Mouse (Mus musculus): Measurements from ENCODE around the gene Vars. TPM values are rescaled to one million over a fixed set of nuclear protein-coding genes. Genes with fewer than 3 reads are reported as not detected.
"Not testable (repeated sequence)": the region's sequence is repeated elsewhere in the genome, so short reads cannot be mapped to it uniquely, and the experiment has no call there.

Vars gene
- polyA plus RNA-seq, 1 experiment from 2014 or later = 35.5 TPM

DNA sequence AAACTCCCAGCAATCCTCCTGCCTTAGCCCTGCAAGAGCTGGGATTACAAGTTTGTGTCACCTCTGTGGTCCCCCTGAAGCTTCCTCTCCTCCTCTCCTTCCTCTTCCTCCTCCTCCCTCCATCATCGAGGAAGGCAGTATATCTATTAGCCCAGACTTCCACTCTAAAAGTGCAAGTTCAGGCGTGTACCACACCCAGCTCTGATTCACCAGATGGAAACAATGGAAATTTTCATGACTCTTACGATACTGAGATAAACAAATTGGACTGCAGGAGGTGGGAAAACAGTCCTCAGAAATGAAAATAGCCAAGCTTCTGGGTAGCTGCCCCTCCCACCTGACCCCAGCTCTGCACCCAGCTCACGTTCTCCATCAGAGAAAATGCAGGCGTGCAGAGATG is 35.2 kb upstream of the Vars start:
- 0 out of 2 replicates have a peak, but pooled peaks have one; percentile 28 for ATAC-seq (ENCODE audit: low FRiP score, low TSS enrichment)
- TF ChIP-seq EP300 (optimal IDR thresholded peaks at IDR 0.05) (no peak), CTCF (IDR thresholded peaks at IDR 0.05; ENCODE audit: low read depth) (no peak)
- Histone ChIP-seq H3K36me3 (ENCODE audit: control insufficient read depth, insufficient read depth, low read length) (no peaks in the 10 kb centered on the region), H3K4me3 (ENCODE audit: low read depth, low read length) (no peak overlapping the region), H3K9me3 (ENCODE audit: control insufficient read depth, low read length) (no peaks in the 10 kb centered on the region), H3K4me1 (replicated peaks; ENCODE audit: control insufficient read depth, insufficient read depth) (0 out of 2 replicates have a peak, but pooled peaks cover 3% of the 10 kb centered on the region), H3K9ac (ENCODE audit: low read length) (no peak overlapping the region), H3K4me2 (replicated peaks; ENCODE audit: low read depth) (0 out of 2 replicates have a peak overlapping the region, but pooled peaks have one; percentile 5), H3K27me3 (ENCODE audit: control insufficient read depth, insufficient read depth, low read length) (no peaks in the 10 kb centered on the region), H3K27ac (replicated peaks) (peak overlapping the region; percentile 80)
- 40% methylated on average over 5 of the region's 5 CpGs for WGBS
- DNase-seq (ENCODE audit: low spot score) = no peak

GRCm38 (mm10) chr17:34969822-34970221 is 31.0 kb upstream of the Vars start, which contains the start of gene Gm20481:
Gene Gm20481, plus strand, starts transcription at chr17:34969912.
- not testable (repeated sequence) for H3K27me3 ChIP-seq (ENCODE audit: control insufficient read depth, insufficient read depth, low read length); H3K4me1 ChIP-seq (replicated peaks; ENCODE audit: control insufficient read depth, insufficient read depth); H3K4me2 ChIP-seq (replicated peaks; ENCODE audit: low read depth); DNase-seq (ENCODE audit: low spot score); H3K4me3 ChIP-seq (ENCODE audit: low read depth, low read length); H3K9ac ChIP-seq (ENCODE audit: low read length); ATAC-seq (ENCODE audit: low FRiP score, low TSS enrichment); H3K9me3 ChIP-seq (ENCODE audit: control insufficient read depth, low read length); H3K36me3 ChIP-seq (ENCODE audit: control insufficient read depth, insufficient read depth, low read length); H3K27ac ChIP-seq (replicated peaks)
- 61% methylated on average over 6 of the region's 11 CpGs for WGBS

DNA sequence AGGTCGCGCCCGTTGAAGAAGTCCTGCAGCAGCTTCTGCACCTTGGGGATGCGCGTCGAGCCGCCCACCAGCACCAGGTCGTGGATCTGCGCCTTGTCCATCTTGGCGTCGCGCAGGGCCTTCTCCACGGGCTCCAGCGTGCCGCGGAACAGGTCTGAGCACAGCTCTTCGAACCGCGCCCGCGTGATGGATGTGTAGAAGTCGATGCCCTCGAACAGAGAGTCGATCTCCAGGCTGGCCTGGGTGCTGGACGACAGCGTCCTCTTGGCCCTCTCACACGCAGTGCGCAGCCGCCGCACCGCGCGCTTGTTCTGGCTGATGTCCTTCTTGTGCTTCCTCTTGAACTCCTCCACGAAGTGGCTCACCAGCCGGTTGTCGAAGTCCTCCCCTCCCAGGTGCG is 29.9 kb upstream of the Vars start:
- WGBS = 36% methylated on average over 13 of the region's 37 CpGs
- not testable (repeated sequence) for H3K9me3 ChIP-seq (ENCODE audit: control insufficient read depth, low read length); DNase-seq (ENCODE audit: low spot score); H3K4me1 ChIP-seq (replicated peaks; ENCODE audit: control insufficient read depth, insufficient read depth); H3K36me3 ChIP-seq (ENCODE audit: control insufficient read depth, insufficient read depth, low read length); ATAC-seq (ENCODE audit: low FRiP score, low TSS enrichment); H3K27ac ChIP-seq (replicated peaks); H3K9ac ChIP-seq (ENCODE audit: low read length); H3K27me3 ChIP-seq (ENCODE audit: control insufficient read depth, insufficient read depth, low read length); H3K4me2 ChIP-seq (replicated peaks; ENCODE audit: low read depth); H3K4me3 ChIP-seq (ENCODE audit: low read depth, low read length)

DNA sequence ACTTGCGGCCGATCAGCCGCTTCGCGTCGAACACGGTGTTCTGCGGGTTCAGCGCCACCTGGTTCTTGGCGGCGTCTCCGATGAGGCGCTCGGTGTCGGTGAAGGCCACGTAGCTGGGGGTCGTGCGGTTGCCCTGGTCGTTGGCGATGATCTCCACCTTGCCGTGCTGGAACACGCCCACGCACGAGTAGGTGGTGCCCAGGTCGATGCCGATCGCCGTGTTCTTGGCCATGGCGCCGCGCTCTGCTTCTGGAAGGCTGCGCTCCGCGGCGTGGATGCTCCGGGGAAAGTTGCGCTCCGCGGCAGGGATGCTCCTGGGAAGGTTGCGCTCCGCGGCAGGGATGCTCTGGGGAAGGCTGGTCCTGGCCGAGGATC is 29.1 kb upstream of the Vars start:
- 0% methylated on average over 8 of the region's 43 CpGs for WGBS
- not testable (repeated sequence) for ATAC-seq (ENCODE audit: low FRiP score, low TSS enrichment); H3K36me3 ChIP-seq (ENCODE audit: control insufficient read depth, insufficient read depth, low read length); H3K27ac ChIP-seq (replicated peaks); H3K9ac ChIP-seq (ENCODE audit: low read length); H3K9me3 ChIP-seq (ENCODE audit: control insufficient read depth, low read length); DNase-seq (ENCODE audit: low spot score); H3K4me1 ChIP-seq (replicated peaks; ENCODE audit: control insufficient read depth, insufficient read depth); H3K27me3 ChIP-seq (ENCODE audit: control insufficient read depth, insufficient read depth, low read length)
- peak overlapping the region; percentile 39; the same call in 1 of the 2 replicates for H3K4me2 ChIP-seq (replicated peaks; ENCODE audit: low read depth)
- H3K4me3 ChIP-seq (ENCODE audit: low read depth, low read length) = peak overlapping the region; percentile 18; the same call in 1 of the 2 replicates

DNA sequence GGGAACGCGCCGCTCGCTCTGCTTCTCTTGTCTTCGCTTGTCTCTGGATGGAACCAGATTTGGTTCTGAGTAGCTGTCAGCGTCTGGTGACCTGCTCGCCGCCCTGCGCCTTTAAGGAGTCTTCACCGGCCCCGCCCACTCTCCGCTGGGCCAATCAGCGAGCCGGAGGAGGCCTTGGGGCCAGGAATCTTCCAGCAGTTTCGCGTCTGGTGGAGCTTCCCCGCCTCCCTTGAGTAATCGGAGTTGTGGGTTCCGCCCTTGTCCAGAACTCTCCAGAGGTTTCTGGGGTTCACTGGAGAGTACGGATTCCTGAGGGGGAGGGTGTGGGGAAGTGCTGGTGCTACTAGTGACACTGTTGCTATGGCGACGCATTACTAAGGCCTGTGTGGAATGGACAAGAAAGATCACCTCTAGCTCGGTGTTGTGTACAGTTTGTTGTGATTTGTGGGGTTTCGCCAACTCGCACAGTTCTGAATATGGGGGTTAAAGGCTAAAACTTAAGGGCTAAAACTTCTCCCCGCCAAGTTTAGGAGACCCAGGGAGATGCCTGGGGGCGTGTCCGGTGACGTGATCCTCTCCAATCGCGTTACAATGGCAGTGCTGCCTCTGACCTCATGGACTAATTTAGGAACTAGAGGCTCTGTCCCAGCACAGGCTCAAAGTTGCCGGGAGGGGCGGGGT is 28.6 kb upstream of the Vars start, which contains the start of the genes Hspa1a and Hspa1l:
TSS of gene Hspa1a (minus strand) at position 88 of the 681 bp plus-strand sequence.
TSS of gene Hspa1l (plus strand) at position 635 of the 681 bp plus-strand sequence.
- H3K27me3 ChIP-seq (ENCODE audit: control insufficient read depth, insufficient read depth, low read length); H3K36me3 ChIP-seq (ENCODE audit: control insufficient read depth, insufficient read depth, low read length); H3K9me3 ChIP-seq (ENCODE audit: control insufficient read depth, low read length); H3K4me1 ChIP-seq (replicated peaks; ENCODE audit: control insufficient read depth, insufficient read depth): not testable (repeated sequence)
- Histone ChIP-seq H3K4me2 (replicated peaks; ENCODE audit: low read depth) (peak within 1 kb of the TSS; percentile 54), H3K27ac (replicated peaks) (peak within 1 kb of the TSS; percentile 61), H3K4me3 (ENCODE audit: low read depth, low read length) (peak within 1 kb of the TSS; percentile 24), H3K9ac (ENCODE audit: low read length) (peak within 1 kb of the TSS; percentile 27; the same call in 1 of the 2 replicates)
- under 1% methylated on average over 26 of the region's 33 CpGs for WGBS
- ATAC-seq (ENCODE audit: low FRiP score, low TSS enrichment) (peak; percentile 96), DNase-seq (ENCODE audit: low spot score) (peak; percentile 78)

DNA sequence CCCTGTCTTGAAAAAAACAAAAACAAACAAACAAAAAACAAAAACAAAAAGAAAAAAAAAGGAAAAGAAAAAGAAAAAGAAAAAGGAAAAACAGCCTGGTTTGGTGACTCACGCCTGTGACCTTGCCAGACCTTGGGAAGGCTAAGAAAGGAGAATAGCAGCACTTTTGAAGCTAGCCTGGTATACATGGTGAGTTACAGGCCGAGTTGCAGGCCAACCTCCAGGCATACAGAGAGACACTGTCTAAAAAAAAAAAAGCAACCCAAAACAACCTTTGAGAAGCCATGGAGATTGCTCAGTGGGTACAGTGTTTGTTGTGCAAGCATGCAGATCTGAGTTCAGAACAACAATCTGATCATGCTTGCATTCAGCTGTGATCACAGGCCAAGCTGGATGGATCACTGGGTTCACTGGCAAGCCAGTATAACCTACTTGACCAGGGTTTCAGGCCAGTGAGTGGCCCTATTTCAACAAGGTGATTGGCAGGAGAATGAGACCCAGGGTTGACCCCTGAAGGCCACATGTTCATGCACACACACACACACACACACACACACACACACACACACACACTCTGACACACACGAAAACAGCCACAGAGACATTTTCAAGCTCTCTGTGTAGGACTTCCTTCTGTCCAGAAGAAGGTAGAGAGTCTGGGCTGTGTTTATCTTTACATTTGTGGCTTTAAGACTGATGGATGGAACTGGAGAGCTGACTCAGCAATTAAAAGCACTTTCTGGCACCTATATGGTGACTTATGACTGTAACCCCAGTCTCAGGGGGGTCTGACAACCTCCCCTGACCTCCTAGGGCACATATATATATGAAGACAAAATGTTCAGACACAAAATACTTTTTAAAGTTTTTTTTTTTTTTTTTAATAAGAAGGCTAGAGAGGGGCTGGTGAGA is 24.9 kb upstream of the Vars start:
- Histone ChIP-seq H3K9me3 (ENCODE audit: control insufficient read depth, low read length) (no peaks in the 10 kb centered on the region), H3K4me1 (replicated peaks; ENCODE audit: control insufficient read depth, insufficient read depth) (no peaks in the 10 kb centered on the region), H3K4me2 (replicated peaks; ENCODE audit: low read depth) (no peak overlapping the region), H3K27ac (replicated peaks) (no peak overlapping the region), H3K27me3 (ENCODE audit: control insufficient read depth, insufficient read depth, low read length) (no peaks in the 10 kb centered on the region), H3K4me3 (ENCODE audit: low read depth, low read length) (no peak overlapping the region), H3K9ac (ENCODE audit: low read length) (no peak overlapping the region), H3K36me3 (ENCODE audit: control insufficient read depth, insufficient read depth, low read length) (no peaks in the 10 kb centered on the region)
- TF ChIP-seq CTCF (IDR thresholded peaks at IDR 0.05; ENCODE audit: low read depth) (no peak), EP300 (optimal IDR thresholded peaks at IDR 0.05) (no peak)
- WGBS = 81% methylated on average over 3 of the region's 3 CpGs
- DNase-seq (ENCODE audit: low spot score) = no peak
- ATAC-seq (ENCODE audit: low FRiP score, low TSS enrichment) = no peak
